Mouse (Mus musculus) hindbrain, embryonic 10.5 days (tissue): Measurements from ENCODE around the gene Gm49322. TPM values are rescaled to one million over a fixed set of nuclear protein-coding genes. Genes with fewer than 3 reads are reported as not detected.

Experiments used
- DNase-seq: peaks from one replicate; pipeline ENCODE4 v3.0.0-alpha.2; 2017; ENCODE audit warnings: low spot score
- H3K27ac ChIP-seq: fragments of 300-500 bp; sonication (generic); 2 replicates; pipeline ENCODE4 v1.5.1; 2016; ENCODE audit warnings: mild to moderate bottlenecking, moderate library complexity
- H3K27me3 ChIP-seq: fragments of 300-500 bp; sonication (generic); 2 replicates; pipeline ENCODE4 v1.6.1; 2016; ENCODE audit warnings: mild to moderate bottlenecking; ENCODE audit not compliant: poor library complexity, insufficient read depth, severe bottlenecking
- H3K36me3 ChIP-seq: fragments of 300-500 bp; sonication (generic); 2 replicates; pipeline ENCODE4 v1.6.1; 2016; ENCODE audit warnings: mild to moderate bottlenecking, moderate library complexity
- H3K4me1 ChIP-seq: fragments of 300-500 bp; sonication (generic); replicated peaks from 2 replicates; pipeline ENCODE4 v1.6.1; 2016; ENCODE audit warnings: mild to moderate bottlenecking
- H3K4me3 ChIP-seq: fragments of 300-500 bp; sonication (generic); 2 replicates; pipeline ENCODE4 v1.5.1; 2016; ENCODE audit warnings: mild to moderate bottlenecking, moderate library complexity
- H3K9me3 ChIP-seq: fragments of 300-500 bp; sonication (generic); 2 replicates; pipeline ENCODE4 v1.6.1; 2016; ENCODE audit warnings: mild to moderate bottlenecking, moderate library complexity
- WGBS: fragments of 180-500 bp; shearing (Covaris S2); methylation state at CpG from one replicate; pipeline ENCODE4 v1.1.7; 2016; 5-methylcytosine and 5-hydroxymethylcytosine counted together
- polyA plus RNA-seq: library from polyadenylated mRNA; unstranded; fragments of >200 nt; fragmentation: Nextera tagmentation; extraction: Ambion mirVana; gene quantifications from 2 replicates; pipeline ENCODE4 v1.2.1, GENCODE M21; 2016

Gene Gm49322
- polyA plus RNA-seq, 1 experiment from 2014 or later = 4.6 TPM

DNA sequence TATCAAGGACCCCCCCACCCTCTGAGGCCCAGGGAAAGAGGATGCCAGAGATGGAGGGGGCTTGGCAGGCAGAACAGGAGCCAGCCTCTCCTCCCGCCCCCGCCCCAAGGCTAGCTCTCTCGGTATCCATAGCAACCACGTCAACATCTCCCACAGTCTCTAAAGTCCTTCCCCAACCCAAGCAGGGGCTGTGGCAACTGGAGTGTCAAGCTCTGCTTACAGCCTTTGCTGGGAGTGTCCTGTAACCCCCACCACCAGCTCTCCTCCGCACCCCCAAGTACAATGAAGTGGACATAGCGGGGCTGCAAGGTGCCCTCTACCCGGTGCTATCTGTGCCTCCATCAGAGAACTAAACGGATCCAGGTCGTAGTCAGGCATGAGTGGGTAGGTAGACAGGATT lies 31.9 kb upstream of the Gm49322 start:
- Histone ChIP-seq H3K27me3 (0 out of 2 replicates have a peak, but pooled peaks cover 3% of the 10 kb centered on the region), H3K4me3 (peak overlapping the region; percentile 20; the same call in 1 of the 2 replicates), H3K9me3 (no peaks in the 10 kb centered on the region), H3K27ac (peak overlapping the region; percentile 46; the same call in 1 of the 2 replicates), H3K36me3 (peaks cover under 1% of the 10 kb centered on the region; the same call in 1 of the 2 replicates), H3K4me1 (peaks cover 98% of the 10 kb centered on the region)
- WGBS = 59% methylated on average over 9 of the region's 9 CpGs
- DNase-seq = no peak

DNA sequence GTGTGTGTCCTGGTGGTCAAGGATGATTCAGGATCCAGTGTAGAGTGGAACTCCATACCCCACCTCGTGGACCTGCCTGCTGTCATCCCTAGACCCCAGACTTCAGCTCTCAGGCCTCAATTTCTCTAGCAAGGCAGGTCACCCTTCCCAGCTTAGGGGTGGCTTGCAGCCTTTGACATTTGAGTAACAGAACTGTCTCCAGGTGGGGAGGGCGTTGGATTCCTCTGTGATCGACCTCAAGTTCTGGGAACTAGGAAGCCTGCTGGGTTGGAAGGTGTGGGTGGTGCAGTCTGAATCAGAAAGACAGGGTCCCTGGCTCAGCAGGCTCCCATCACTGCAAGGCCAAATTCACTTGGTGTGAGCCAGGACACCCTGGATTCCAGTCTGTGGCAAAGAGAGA lies 30.9 kb upstream of the Gm49322 start:
- H3K27me3 ChIP-seq = 0 out of 2 replicates have a peak, but pooled peaks cover 3% of the 10 kb centered on the region
- H3K4me1 ChIP-seq = peaks cover 92% of the 10 kb centered on the region
- H3K9me3 ChIP-seq = no peaks in the 10 kb centered on the region
- H3K27ac ChIP-seq = no peak overlapping the region
- no peak for DNase-seq
- H3K36me3 ChIP-seq = no peaks in the 10 kb centered on the region
- peak overlapping the region; percentile 79; the same call in 1 of the 2 replicates for H3K4me3 ChIP-seq
- WGBS = 82% methylated on average over 3 of the region's 3 CpGs

DNA sequence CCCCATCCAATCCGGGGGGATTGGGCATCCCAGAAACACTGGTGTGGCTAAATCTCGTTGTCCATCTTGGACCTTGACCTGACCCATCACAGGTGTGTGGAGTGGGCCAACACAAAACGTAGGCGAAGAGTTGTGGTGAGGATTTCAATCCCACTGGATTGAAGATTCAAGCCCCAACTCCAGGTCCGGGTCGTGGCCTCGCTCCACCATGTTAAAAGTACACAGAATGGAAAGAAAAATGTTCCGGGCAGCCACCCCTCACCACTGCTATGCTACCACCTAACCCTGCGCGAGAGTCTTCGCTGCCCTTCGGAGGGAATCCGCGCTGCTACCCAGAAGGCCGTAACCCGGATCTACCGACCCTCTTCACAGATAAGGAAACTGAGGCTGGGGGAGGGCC lies 29.9 kb upstream of the Gm49322 start:
- no peaks in the 10 kb centered on the region for H3K9me3 ChIP-seq
- H3K36me3 ChIP-seq = no peaks in the 10 kb centered on the region
- H3K4me3 ChIP-seq = peak overlapping the region; percentile 79
- H3K4me1 ChIP-seq = peaks cover 81% of the 10 kb centered on the region
- H3K27ac ChIP-seq = peak overlapping the region; percentile 90
- 18% methylated on average over 17 of the region's 17 CpGs for WGBS
- no peak for DNase-seq
- 0 out of 2 replicates have a peak, but pooled peaks cover 3% of the 10 kb centered on the region for H3K27me3 ChIP-seq

DNA sequence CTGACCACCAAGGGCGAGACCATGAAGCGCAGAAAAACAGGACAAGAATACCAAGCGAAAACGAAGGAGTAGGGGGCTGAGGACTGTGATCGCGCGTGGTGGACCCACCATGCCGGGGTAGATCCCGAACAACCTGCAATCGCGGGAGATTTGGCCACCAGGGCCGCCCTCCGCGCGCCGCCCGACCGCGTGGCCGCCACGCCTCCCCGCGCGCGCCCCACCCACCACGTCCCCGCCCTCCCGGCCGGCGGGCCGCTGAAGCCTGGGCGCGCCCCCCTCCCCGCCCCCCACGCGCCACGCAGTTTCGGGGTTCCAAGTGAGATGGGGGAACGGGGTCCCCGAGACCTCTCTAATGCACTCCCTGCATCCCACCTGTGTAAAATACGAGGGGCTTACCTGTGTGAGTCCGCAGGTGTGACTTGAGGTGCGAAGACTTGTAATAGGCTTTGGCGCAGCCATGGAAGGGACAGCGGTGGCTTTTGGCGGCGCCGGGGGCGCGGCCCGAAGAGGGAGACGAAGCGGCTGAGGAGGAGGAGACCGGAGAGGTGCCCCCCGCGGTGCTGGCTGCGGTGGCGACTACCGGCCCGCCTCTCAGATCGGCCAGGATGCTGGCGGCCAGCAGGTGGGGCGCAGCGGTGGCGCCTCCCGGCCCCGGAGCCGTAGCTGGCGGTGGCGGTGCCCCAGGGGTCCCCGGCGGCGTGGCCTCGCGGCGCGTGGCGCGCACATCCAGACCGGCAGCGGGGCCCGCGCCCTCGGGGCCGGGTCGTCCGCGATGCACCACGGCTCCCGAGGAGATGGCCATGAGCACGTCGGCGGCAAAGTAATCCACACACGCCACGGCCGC lies 29.2 kb upstream of the Gm49322 start:
- peak overlapping the region; percentile 90 for H3K27ac ChIP-seq
- H3K36me3 ChIP-seq = no peaks in the 10 kb centered on the region
- peak; percentile 51 for DNase-seq
- peaks cover 75% of the 10 kb centered on the region for H3K4me1 ChIP-seq
- H3K9me3 ChIP-seq = no peaks in the 10 kb centered on the region
- H3K27me3 ChIP-seq = 0 out of 2 replicates have a peak, but pooled peaks cover 3% of the 10 kb centered on the region
- peak overlapping the region; percentile 79 for H3K4me3 ChIP-seq
- WGBS = under 1% methylated on average over 96 of the region's 96 CpGs

DNA sequence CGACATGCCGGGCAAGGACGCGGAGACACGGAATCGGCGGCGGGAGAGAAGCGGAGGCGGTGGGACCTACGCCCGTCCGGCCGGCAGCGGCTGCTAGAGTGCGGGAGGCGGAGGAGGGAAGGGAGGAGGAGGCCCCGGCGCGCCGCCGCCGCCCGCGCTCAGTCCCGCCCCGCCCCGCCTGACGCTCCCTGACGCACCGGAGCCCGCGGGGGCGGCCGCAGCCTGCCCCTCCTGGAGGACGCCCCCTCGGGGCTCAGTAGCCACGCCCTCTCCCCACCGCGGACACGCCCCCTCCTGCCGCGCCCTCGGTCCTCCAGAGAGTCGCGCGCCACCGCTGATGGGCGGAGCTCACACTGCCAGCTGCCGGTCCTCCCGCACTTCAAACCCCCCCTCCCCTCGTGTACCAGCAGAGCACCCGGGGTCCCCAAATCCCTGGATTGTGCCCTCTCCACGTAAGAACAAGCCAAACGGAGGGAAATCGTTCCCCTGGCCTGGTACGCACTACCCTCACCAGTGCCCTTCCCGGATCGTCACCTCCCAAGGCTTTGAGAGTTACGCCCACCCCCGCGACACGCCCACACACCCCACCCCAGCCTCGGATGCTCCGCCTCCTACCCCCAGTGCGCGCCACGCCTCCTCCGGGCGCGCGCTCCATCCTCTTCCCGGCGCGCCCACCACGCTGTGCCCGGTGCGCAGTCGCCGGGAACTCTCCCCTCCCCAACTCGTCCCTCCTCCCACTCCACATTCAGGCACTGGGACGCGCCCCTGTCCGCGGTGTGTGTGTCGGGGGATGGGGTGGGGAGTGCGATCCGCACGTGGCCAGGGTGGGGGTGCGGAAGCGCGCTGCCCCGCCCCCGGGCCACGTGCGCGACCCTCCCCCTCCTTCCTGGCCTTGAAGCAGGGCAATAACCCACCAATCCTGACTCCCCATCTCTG lies 28.4 kb upstream of the Gm49322 start, which contains the start of gene Klf16:
Gene Klf16, minus strand, starts transcription at position 127 of the 936 bp plus-strand sequence.
- under 1% methylated on average over 83 of the region's 97 CpGs for WGBS
- peak; percentile 96 for DNase-seq
- Histone ChIP-seq H3K36me3 (peaks cover 7% of the 10 kb centered on the region), H3K9me3 (no peaks in the 10 kb centered on the region), H3K4me1 (peaks cover 66% of the 10 kb centered on the region), H3K27me3 (0 out of 2 replicates have a peak, but pooled peaks cover 3% of the 10 kb centered on the region), H3K27ac (peak within 1 kb of the TSS; percentile 90), H3K4me3 (peak within 1 kb of the TSS; percentile 79)

DNA sequence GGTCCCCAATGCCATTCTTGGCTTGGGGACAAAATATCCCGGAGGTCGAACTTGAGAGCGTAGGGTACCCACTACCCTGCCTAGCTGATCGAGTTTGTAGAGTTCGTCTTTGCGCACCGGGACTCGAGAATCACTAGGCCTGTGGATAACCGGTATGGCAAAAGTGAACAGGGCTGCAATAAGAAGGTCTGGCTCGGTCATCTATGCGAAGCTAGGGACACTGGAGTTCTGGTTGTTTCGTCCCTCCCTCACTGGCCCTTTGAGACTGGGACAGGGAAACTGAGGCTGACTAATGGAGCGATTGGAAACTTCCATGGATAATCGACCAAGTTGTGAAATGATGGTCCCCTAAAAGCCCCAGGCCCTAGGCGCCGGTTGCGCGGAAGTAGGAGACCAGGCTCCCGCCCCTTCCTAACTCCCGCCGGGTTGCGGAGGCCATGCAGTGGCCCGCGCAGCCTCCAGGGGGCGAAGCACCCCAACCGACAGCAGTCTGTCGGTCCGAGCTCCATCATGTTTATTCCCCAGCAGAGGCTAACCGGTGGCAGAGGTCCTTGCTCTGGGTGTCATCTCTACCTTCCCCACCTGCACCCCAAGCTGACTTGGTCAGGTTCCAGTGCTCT lies 27.6 kb upstream of the Gm49322 start:
- under 1% methylated on average over 29 of the region's 29 CpGs for WGBS
- Histone ChIP-seq H3K27me3 (0 out of 2 replicates have a peak, but pooled peaks cover 3% of the 10 kb centered on the region), H3K4me3 (peak overlapping the region; percentile 79), H3K27ac (peak overlapping the region; percentile 90), H3K4me1 (peaks cover 59% of the 10 kb centered on the region), H3K36me3 (peaks cover 11% of the 10 kb centered on the region), H3K9me3 (no peaks in the 10 kb centered on the region)
- peak; percentile 86 for DNase-seq

DNA sequence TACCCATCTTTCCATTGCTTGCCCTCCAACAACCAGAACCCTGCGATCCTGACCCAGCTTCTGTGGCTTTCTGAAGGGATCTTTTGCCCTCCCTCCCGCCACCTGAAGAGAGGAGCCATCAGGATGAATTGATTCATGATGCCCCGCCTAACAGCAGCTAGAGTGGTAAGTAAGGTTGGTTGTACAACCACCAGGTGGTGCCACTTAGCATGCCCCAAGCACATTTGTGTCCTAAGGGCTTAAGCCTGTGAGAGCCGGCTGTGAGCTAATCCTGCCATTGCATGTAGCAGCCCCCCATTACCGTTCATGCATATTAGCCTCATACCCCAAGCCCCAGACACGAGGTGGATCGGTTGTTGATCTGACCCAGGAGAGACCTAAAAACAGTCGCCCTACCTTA lies 26.9 kb upstream of the Gm49322 start:
- Histone ChIP-seq H3K9me3 (no peaks in the 10 kb centered on the region), H3K36me3 (peaks cover 18% of the 10 kb centered on the region), H3K27me3 (0 out of 2 replicates have a peak, but pooled peaks cover 3% of the 10 kb centered on the region), H3K27ac (peak overlapping the region; percentile 90), H3K4me1 (peaks cover 53% of the 10 kb centered on the region), H3K4me3 (peak overlapping the region; percentile 79)
- 7% methylated on average over 8 of the region's 8 CpGs for WGBS
- peak; percentile 47 for DNase-seq

DNA sequence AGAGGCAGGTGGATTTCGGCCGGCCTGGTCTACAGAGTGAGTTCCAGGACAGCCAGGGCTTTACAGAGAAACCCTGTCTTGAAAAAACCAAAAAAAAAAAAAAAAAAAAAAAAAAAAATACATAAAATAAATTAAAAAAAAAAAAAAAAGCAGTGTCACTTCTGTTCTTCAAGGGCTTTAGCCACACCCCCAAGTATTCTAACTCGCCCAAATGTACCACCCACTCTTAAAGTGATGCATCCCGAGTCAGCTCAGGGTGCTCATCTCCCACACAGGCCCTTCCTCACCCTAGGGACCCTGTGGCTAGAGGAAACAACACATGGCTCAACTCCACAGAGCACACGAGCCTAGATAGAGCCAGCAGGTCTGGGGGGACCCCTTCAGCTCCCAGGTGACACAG lies 22.8 kb upstream of the Gm49322 start:
- no peaks in the 10 kb centered on the region for H3K27me3 ChIP-seq
- no peak overlapping the region for H3K4me3 ChIP-seq
- DNase-seq = no peak
- H3K9me3 ChIP-seq = no peaks in the 10 kb centered on the region
- no peak overlapping the region for H3K27ac ChIP-seq
- peaks cover 46% of the 10 kb centered on the region for H3K4me1 ChIP-seq
- 88% methylated on average over 5 of the region's 5 CpGs for WGBS
- peaks cover 51% of the 10 kb centered on the region for H3K36me3 ChIP-seq

DNA sequence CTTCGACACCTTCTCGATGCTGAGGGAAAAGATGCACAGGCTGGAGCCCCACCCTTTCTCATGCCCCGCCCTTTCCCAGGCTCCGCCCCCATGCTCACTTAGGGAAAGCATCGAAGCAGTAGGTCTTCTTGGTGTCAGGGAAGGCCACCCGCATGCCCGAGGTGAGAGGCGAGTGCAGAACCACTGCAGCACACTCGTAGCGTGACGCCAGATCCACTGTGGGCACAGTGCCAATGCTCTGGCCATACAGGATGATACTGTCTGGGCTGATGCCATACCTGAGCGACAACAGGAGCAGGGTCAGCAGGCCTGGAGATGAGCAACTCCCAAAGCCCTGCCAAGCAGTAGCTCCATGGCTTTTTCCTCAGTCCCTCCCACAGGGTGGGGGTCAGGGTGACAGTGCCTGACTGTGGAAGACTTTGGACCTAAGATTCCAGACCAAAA lies 21.8 kb upstream of the Gm49322 start:
- Histone ChIP-seq H3K27ac (0 out of 2 replicates have a peak overlapping the region, but pooled peaks have one; percentile 35), H3K4me3 (no peak overlapping the region), H3K4me1 (peaks cover 46% of the 10 kb centered on the region), H3K36me3 (peaks cover 51% of the 10 kb centered on the region), H3K9me3 (no peaks in the 10 kb centered on the region), H3K27me3 (no peaks in the 10 kb centered on the region)
- WGBS = 71% methylated on average over 12 of the region's 12 CpGs
- no peak for DNase-seq

DNA sequence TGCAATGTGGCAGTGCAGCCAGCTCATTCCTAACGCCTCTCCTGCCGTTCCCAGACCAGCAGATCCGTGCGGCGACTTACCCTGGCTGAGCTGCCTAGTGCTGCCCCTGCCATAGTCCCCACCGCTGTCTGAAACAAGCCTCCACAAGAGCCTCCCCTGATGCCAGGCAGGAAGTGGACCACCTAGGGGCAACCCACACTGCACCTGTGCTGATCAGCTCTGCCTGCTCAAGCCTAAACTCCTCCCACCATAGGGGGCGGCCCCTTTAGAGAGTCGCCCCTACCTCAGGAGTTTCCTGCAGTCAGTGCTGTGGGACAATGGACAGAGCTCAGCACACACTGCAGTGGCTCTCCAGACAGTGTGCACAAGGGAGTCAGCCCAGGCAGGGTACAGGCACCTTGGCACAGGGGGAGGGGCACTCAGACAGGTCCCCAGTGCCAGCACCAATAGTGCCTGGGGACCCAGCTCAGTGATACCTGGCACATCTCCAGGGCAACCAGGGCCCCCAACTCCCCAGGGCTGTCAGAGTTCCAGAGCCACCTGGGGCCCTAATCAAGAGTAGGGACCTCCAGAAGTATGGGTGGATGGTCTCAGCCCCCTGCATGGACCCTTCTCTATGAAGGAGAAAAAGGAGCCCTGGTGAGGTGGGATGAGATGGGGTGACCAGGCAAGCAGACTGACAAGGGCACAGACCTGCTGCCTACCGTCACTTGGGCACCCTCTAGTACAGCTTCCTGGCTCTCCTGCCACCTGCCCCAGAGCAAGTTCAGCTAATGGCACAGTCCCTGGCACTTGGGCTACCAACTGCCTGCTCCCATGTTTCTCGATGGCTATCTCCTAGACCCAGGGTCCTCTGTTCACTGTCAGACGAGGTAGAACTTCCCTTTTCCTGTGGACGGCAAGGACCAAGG lies 20.9 kb upstream of the Gm49322 start:
- Histone ChIP-seq H3K4me1 (peaks cover 52% of the 10 kb centered on the region), H3K36me3 (peaks cover 51% of the 10 kb centered on the region), H3K9me3 (no peaks in the 10 kb centered on the region), H3K4me3 (no peak overlapping the region), H3K27ac (0 out of 2 replicates have a peak overlapping the region, but pooled peaks have one; percentile 35), H3K27me3 (no peaks in the 10 kb centered on the region)
- DNase-seq = no peak
- WGBS = 79% methylated on average over 12 of the region's 12 CpGs

DNA sequence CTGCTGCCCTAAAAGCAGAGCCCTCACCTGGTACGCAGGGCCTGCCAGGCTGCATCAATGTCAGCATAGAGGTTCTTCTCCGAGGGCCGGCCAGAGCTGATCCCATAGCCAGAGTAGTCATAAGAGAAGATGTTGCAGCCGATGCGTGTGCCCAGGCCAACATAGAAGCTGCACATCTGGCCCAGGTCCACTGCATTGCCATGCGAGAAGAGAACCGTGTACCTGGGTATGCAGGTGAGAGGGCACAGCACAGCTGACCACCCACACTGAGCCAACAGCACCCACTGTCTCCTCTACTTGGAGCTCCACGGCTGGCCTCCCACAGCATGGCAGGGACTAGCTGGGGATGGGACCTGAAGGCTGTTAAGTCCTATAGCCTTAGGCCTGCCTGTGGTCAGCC lies 20.2 kb upstream of the Gm49322 start:
- no peak overlapping the region for H3K27ac ChIP-seq
- DNase-seq = no peak
- no peaks in the 10 kb centered on the region for H3K9me3 ChIP-seq
- peaks cover 51% of the 10 kb centered on the region for H3K36me3 ChIP-seq
- WGBS = 94% methylated on average over 8 of the region's 8 CpGs
- peaks cover 58% of the 10 kb centered on the region for H3K4me1 ChIP-seq
- no peaks in the 10 kb centered on the region for H3K27me3 ChIP-seq
- no peak overlapping the region for H3K4me3 ChIP-seq
